Mouse (Mus musculus) E14TG2a.4 (cell line): ENCODE measurements around the gene Itpkb.

Experiments
- H3K27me3 ChIP-seq: 2 replicates; pipeline ENCODE4 v1.6.1; 2014; ENCODE audit warnings: low read length, control low read depth; ENCODE audit not compliant: insufficient read depth
- H3K36me3 ChIP-seq: 2 replicates; pipeline ENCODE4 v1.6.1; 2014; ENCODE audit warnings: low read length, control low read depth; ENCODE audit not compliant: insufficient read depth
- H3K4me1 ChIP-seq: replicated peaks from 2 replicates; pipeline ENCODE4 v1.6.1; 2014; ENCODE audit warnings: low read depth, low read length, control low read depth
- H3K4me3 ChIP-seq: replicated peaks from 2 replicates; pipeline ENCODE4 v1.5.1; 2014; ENCODE audit warnings: mild to moderate bottlenecking, low read length
- H3K9me3 ChIP-seq: 2 replicates; pipeline ENCODE4 v1.6.1; 2014; ENCODE audit warnings: low read length, control low read depth
- CTCF ChIP-seq: conservative IDR thresholded peaks from 2 replicates; pipeline ENCODE4 v1.5.1; 2014; ENCODE audit warnings: low read length
- NANOG ChIP-seq: IDR thresholded peaks from 2 replicates; pipeline ENCODE4 v1.6.1; 2014; ENCODE audit warnings: borderline replicate concordance, low read length, mixed read lengths
- POU5F1 ChIP-seq: IDR thresholded peaks from 2 replicates; pipeline ENCODE4 v1.6.1; 2014; ENCODE audit warnings: low read length, borderline replicate concordance

The Itpkb gene

GRCm38 (mm10) chr1:180376598-180376997 is 46.3 kb downstream of the Itpkb start:
- TF ChIP-seq POU5F1 (no peak), NANOG (no peak), CTCF (no peak)
- Histone ChIP-seq H3K27me3 (peaks cover 16% of the 10 kb centered on the region), H3K4me3 (no peak overlapping the region), H3K36me3 (no peaks in the 10 kb centered on the region), H3K9me3 (no peaks in the 10 kb centered on the region), H3K4me1 (peaks cover 13% of the 10 kb centered on the region)

- no peaks in the 10 kb centered on the region for H3K36me3 ChIP-seq
- H3K9me3 ChIP-seq, result no peaks in the 10 kb centered on the region
- H3K27me3 ChIP-seq, result peaks cover 18% of the 10 kb centered on the region; the same call in 1 of the 2 replicates
- H3K4me1 ChIP-seq, result peaks cover 39% of the 10 kb centered on the region
- TF ChIP-seq NANOG (no peak), POU5F1 (no peak)
- no peak overlapping the region for H3K4me3 ChIP-seq
These were observed 49.3 kb downstream of the Itpkb start for GRCm38 (mm10) chr1:180379559-180379958.

GRCm38 (mm10) chr1:180382358-180382757 is 52.1 kb downstream of the Itpkb start:
- H3K9me3 ChIP-seq, result no peaks in the 10 kb centered on the region
- TF ChIP-seq NANOG (no peak), POU5F1 (no peak), CTCF (no peak)
- peaks cover 57% of the 10 kb centered on the region for H3K4me1 ChIP-seq
- no peaks in the 10 kb centered on the region for H3K36me3 ChIP-seq
- 0 out of 2 replicates have a peak, but pooled peaks cover 16% of the 10 kb centered on the region for H3K27me3 ChIP-seq
- 0 out of 2 replicates have a peak overlapping the region, but pooled peaks have one; percentile 1 for H3K4me3 ChIP-seq

- Histone ChIP-seq H3K9me3 (no peaks in the 10 kb centered on the region), H3K27me3 (0 out of 2 replicates have a peak, but pooled peaks cover 12% of the 10 kb centered on the region), H3K4me3 (no peak overlapping the region), H3K36me3 (no peaks in the 10 kb centered on the region), H3K4me1 (peaks cover 68% of the 10 kb centered on the region)
- TF ChIP-seq POU5F1, result no peak
- no peak for TF ChIP-seq NANOG
- TF ChIP-seq CTCF, result no peak
These were observed 53.6 kb downstream of the Itpkb start for GRCm38 (mm10) chr1:180383884-180384283.

- no peaks in the 10 kb centered on the region for H3K9me3 ChIP-seq
- peaks cover 68% of the 10 kb centered on the region for H3K4me1 ChIP-seq
- H3K4me3 ChIP-seq, result no peak overlapping the region
- no peak for TF ChIP-seq NANOG
- no peak for TF ChIP-seq POU5F1
- no peak for TF ChIP-seq CTCF
- 0 out of 2 replicates have a peak, but pooled peaks cover 12% of the 10 kb centered on the region for H3K27me3 ChIP-seq
- H3K36me3 ChIP-seq, result no peaks in the 10 kb centered on the region
These were observed 54.2 kb downstream of the Itpkb start for GRCm38 (mm10) chr1:180384486-180384885.

GRCm38 (mm10) chr1:180385308-180385707 is 55.0 kb downstream of the Itpkb start:
- H3K36me3 ChIP-seq, result no peaks in the 10 kb centered on the region
- no peaks in the 10 kb centered on the region for H3K9me3 ChIP-seq
- no peak for TF ChIP-seq POU5F1
- no peak for TF ChIP-seq CTCF
- no peak for TF ChIP-seq NANOG
- H3K4me1 ChIP-seq, result peaks cover 69% of the 10 kb centered on the region
- H3K27me3 ChIP-seq, result 0 out of 2 replicates have a peak, but pooled peaks cover 12% of the 10 kb centered on the region
- H3K4me3 ChIP-seq, result no peak overlapping the region

- Histone ChIP-seq H3K4me1 (peaks cover 72% of the 10 kb centered on the region), H3K4me3 (peak overlapping the region; percentile 70), H3K27me3 (0 out of 2 replicates have a peak, but pooled peaks cover 12% of the 10 kb centered on the region), H3K36me3 (no peaks in the 10 kb centered on the region), H3K9me3 (no peaks in the 10 kb centered on the region)
- TF ChIP-seq NANOG (no peak), CTCF (no peak), POU5F1 (no peak)
These were observed 56.9 kb downstream of the Itpkb start for GRCm38 (mm10) chr1:180386951-180387749.

- H3K27me3 ChIP-seq, result 0 out of 2 replicates have a peak, but pooled peaks cover 9% of the 10 kb centered on the region
- peaks cover 69% of the 10 kb centered on the region for H3K4me1 ChIP-seq
- H3K36me3 ChIP-seq, result no peaks in the 10 kb centered on the region
- H3K4me3 ChIP-seq, result 0 out of 2 replicates have a peak overlapping the region, but pooled peaks have one; percentile 7
- no peaks in the 10 kb centered on the region for H3K9me3 ChIP-seq
- no peak for TF ChIP-seq POU5F1
- TF ChIP-seq NANOG, result no peak
- no peak for TF ChIP-seq CTCF
These were observed 57.6 kb downstream of the Itpkb start for GRCm38 (mm10) chr1:180387750-180388480.
